Mouse (Mus musculus) limb, embryonic 11.5 days (tissue): Measurements from ENCODE around the gene Hmx1. TPM values are rescaled to one million over a fixed set of nuclear protein-coding genes. Genes with fewer than 3 reads are reported as not detected.

Experiments used
- polyA plus RNA-seq: library from polyadenylated mRNA; unstranded; fragments of >200 nt; fragmentation: Nextera tagmentation; extraction: Ambion mirVana; gene quantifications from 2 replicates; pipeline ENCODE4 v1.2.1, GENCODE M21; 2014

Gene Hmx1
- polyA plus RNA-seq, 1 experiment from 2014 or later: 0.28 TPM

Other genes starting within 250 kb of the Hmx1 start
- gene Adra2c, start 110.8 kb upstream of the Hmx1 start, polyA plus RNA-seq: not detected in 2 replicates
- 2.2 and 3.7 TPM in 2 replicates for gene Cpz, start 136.6 kb downstream of the Hmx1 start, polyA plus RNA-seq
- gene Trmt44, start 186.0 kb downstream of the Hmx1 start, polyA plus RNA-seq: 10.0 and 11.2 TPM in 2 replicates
- 9.7 and 9.9 TPM in 2 replicates for gene Acox3, start 193.9 kb downstream of the Hmx1 start, polyA plus RNA-seq